Mouse (Mus musculus) myocyte (in vitro differentiated cells): ENCODE data around the gene Ruvbl2.
"Not testable (repeated sequence)": the region's sequence is repeated elsewhere in the genome, so short reads cannot be mapped to it uniquely, and the experiment has no call there.

Source experiments
- E2F4 ChIP-seq: IDR thresholded peaks from one replicate; pipeline ENCODE4 v1.6.1; 2011; ENCODE audit warnings: mild to moderate bottlenecking, control low read depth, moderate library complexity; ENCODE audit not compliant: insufficient read depth
- MYOD1 ChIP-seq, 3 experiments: IDR thresholded peaks; one replicate each; pipeline ENCODE4 v1.6.1; 2011; ENCODE audit warnings: control low read depth in 2 of 3, low read depth in 2 of 3, mild to moderate bottlenecking in 2 of 3, moderate library complexity in 1 of 3; ENCODE audit not compliant: insufficient read length in 2 of 3, control insufficient read depth in 1 of 3
- POLR2A ChIP-seq: IDR thresholded peaks from one replicate; pipeline ENCODE4 v1.6.1; 2011; ENCODE audit warnings: low read depth, mild to moderate bottlenecking, control low read depth, moderate library complexity; ENCODE audit not compliant: insufficient read length
- POLR2AphosphoS2 ChIP-seq: IDR thresholded peaks from one replicate; pipeline ENCODE4 v1.6.1; 2011; ENCODE audit warnings: low read depth, control low read depth; ENCODE audit not compliant: insufficient read length
- REST ChIP-seq: IDR thresholded peaks from one replicate; pipeline ENCODE4 v1.6.1; 2011; ENCODE audit warnings: mild to moderate bottlenecking, control low read depth, moderate library complexity; ENCODE audit not compliant: insufficient read depth, insufficient read length
- SRF ChIP-seq: IDR thresholded peaks from one replicate; pipeline ENCODE4 v1.6.1; 2011; ENCODE audit warnings: low read depth; ENCODE audit not compliant: control insufficient read depth, insufficient read length
- TCF12 ChIP-seq: IDR thresholded peaks from one replicate; pipeline ENCODE4 v1.6.1; 2011; ENCODE audit warnings: mild to moderate bottlenecking, control low read depth; ENCODE audit not compliant: poor library complexity, insufficient read depth, severe bottlenecking
- TCF3 ChIP-seq: IDR thresholded peaks from one replicate; pipeline ENCODE4 v1.6.1; 2011; ENCODE audit warnings: low read depth, control low read depth; ENCODE audit not compliant: insufficient read length
- USF1 ChIP-seq: IDR thresholded peaks from one replicate; pipeline ENCODE4 v1.6.1; 2011; ENCODE audit warnings: low read depth, mild to moderate bottlenecking, control low read depth, moderate library complexity

DNA sequence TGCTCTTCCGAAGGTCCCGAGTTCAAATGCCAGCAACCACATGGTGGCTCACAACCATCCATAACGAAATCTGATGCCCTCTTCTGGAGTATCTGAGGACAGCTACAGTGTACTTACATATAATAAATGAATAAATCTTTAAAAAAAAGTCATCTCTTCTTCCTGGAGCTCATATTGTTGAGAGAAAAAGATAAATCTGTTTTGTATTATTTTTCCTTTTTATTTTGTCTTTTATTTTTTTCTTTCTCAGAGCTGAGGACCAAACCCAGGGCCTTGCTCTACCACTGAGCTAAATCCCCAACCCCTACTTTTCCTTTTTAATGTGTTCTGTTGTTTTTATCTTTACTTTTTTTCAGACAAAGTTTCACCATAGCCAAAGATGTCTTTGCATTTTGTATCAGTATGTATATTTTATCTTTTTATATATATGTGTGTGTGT, 41.5 kb downstream of the Ruvbl2 start:
- TF ChIP-seq USF1; POLR2A; E2F4; TCF12; TCF3; REST; POLR2AphosphoS2; MYOD1 (IDR thresholded peaks at IDR 0.05; ENCODE audit: control insufficient read depth in 1 of 3, insufficient read length in 2 of 3, low read depth in 2 of 3); SRF: not testable (repeated sequence)
